Mouse (Mus musculus): Measurements from ENCODE around the gene Fgf2.

The Fgf2 gene

GRCm38 (mm10) chr3:37348221-37349165, at the start of gene Fgf2:
Gene Fgf2, plus strand, starts transcription at chr3:37348346.
- in situ Hi-C loops (cut with MboI, MseI) = no loop called here

GRCm38 (mm10) chr3:37299470-37299869, 48.7 kb upstream of the Fgf2 start:
- in situ Hi-C loops (cut with MboI, MseI) = loop anchor here (25.0 kb wide), 1 partner anchor 363 kb away; no protein-coding TSS in a partner anchor

GRCm38 (mm10) chr3:37302685-37303084, 45.5 kb upstream of the Fgf2 start:
- in situ Hi-C loops (cut with MboI, MseI) = no loop called here

- in situ Hi-C loops (cut with MboI, MseI) = no loop called here
Measured at GRCm38 (mm10) chr3:37303392-37304139, 44.6 kb upstream of the Fgf2 start.

- in situ Hi-C loops (cut with MboI, MseI) = loop anchor here (5.0 kb wide), 1 partner anchor 80 kb away; the partner anchor contains the start of gene Il21
Measured at GRCm38 (mm10) chr3:37311897-37312369, 36.2 kb upstream of the Fgf2 start.

- in situ Hi-C loops (cut with MboI, MseI) = loop anchor here (5.0 kb wide), 1 partner anchor 80 kb away; the partner anchor contains the start of gene Il21
Measured at GRCm38 (mm10) chr3:37312370-37312941, 35.7 kb upstream of the Fgf2 start, which contains the start of the genes Bbs12 and Cetn4. Gene Bbs12, plus strand, starts transcription at chr3:37312554. Gene Cetn4, minus strand, starts transcription at chr3:37312708.

- in situ Hi-C loops (cut with MboI, MseI) = loop anchor here (5.0 kb wide), 1 partner anchor 81 kb away; the partner anchor contains the start of gene Il21
Measured at GRCm38 (mm10) chr3:37313371-37313770, 34.8 kb upstream of the Fgf2 start.

- in situ Hi-C loops (cut with MboI, MseI) = no loop called here
Measured at GRCm38 (mm10) chr3:37316233-37316632, 31.9 kb upstream of the Fgf2 start.

GRCm38 (mm10) chr3:37324310-37324709, 23.8 kb upstream of the Fgf2 start:
- in situ Hi-C loops (cut with MboI, MseI) = no loop called here

GRCm38 (mm10) chr3:37325317-37326112, 22.6 kb upstream of the Fgf2 start:
- in situ Hi-C loops (cut with MboI, MseI) = no loop called here

- in situ Hi-C loops (cut with MboI, MseI) = no loop called here
Measured at GRCm38 (mm10) chr3:37326627-37327026, 21.5 kb upstream of the Fgf2 start.

- in situ Hi-C loops (cut with MboI, MseI) = no loop called here
Measured at GRCm38 (mm10) chr3:37328489-37328888, 19.7 kb upstream of the Fgf2 start.

- in situ Hi-C loops (cut with MboI, MseI) = no loop called here
Measured at GRCm38 (mm10) chr3:37329963-37330362, 18.2 kb upstream of the Fgf2 start.

GRCm38 (mm10) chr3:37331999-37332449, 16.1 kb upstream of the Fgf2 start:
- in situ Hi-C loops (cut with MboI, MseI) = no loop called here

GRCm38 (mm10) chr3:37334053-37334452, 14.1 kb upstream of the Fgf2 start:
- in situ Hi-C loops (cut with MboI, MseI) = no loop called here

- in situ Hi-C loops (cut with MboI, MseI) = no loop called here
Measured at GRCm38 (mm10) chr3:37341110-37341509, 7.0 kb upstream of the Fgf2 start.

- in situ Hi-C loops (cut with MboI, MseI) = no loop called here
Measured at GRCm38 (mm10) chr3:37342811-37343210, 5.3 kb upstream of the Fgf2 start.

GRCm38 (mm10) chr3:37347671-37348070, 475 bp upstream of the Fgf2 start:
- in situ Hi-C loops (cut with MboI, MseI) = no loop called here

- in situ Hi-C loops (cut with MboI, MseI) = no loop called here
Measured at GRCm38 (mm10) chr3:37349166-37349548, 1.0 kb downstream of the Fgf2 start.

- in situ Hi-C loops (cut with MboI, MseI) = no loop called here
Measured at GRCm38 (mm10) chr3:37350386-37350785, 2.2 kb downstream of the Fgf2 start.

All from T-helper 1 cell (primary cell).